Mouse (Mus musculus): ENCODE data around the gene Kcnk5. TPM values are rescaled to one million over a fixed set of nuclear protein-coding genes. Genes with fewer than 3 reads are reported as not detected.
A peak's percentile ranks its signal among the peaks of the same experiment; 100 is the strongest.

Kcnk5 gene
- total RNA-seq, 2 experiments from 2014 or later: 0.41 to 0.47 TPM

GRCm38 (mm10) chr14:20128162-20128561 lies 53.4 kb downstream of the Kcnk5 start:
- intact Hi-C loops (cut with DNase I): no loop called here
- no peak for DNase-seq (ENCODE audit: low spot score in 2 of 2)

- intact Hi-C loops (cut with DNase I): no loop called here
- DNase-seq (ENCODE audit: low spot score in 2 of 2): no peak
These were observed 54.1 kb downstream of the Kcnk5 start for GRCm38 (mm10) chr14:20127406-20128087.

- intact Hi-C loops (cut with DNase I): no loop called here
- DNase-seq (ENCODE audit: low spot score in 2 of 2): no peak
These were observed 60.7 kb downstream of the Kcnk5 start for GRCm38 (mm10) chr14:20120868-20121267.

- peak; percentile 14 to 19 for DNase-seq (ENCODE audit: low spot score in 2 of 2)
- intact Hi-C loops (cut with DNase I): no loop called here
These were observed 61.6 kb downstream of the Kcnk5 start for GRCm38 (mm10) chr14:20120012-20120411.

GRCm38 (mm10) chr14:20116149-20116605 lies 65.4 kb downstream of the Kcnk5 start:
- no peak for DNase-seq (ENCODE audit: low spot score in 2 of 2)
- intact Hi-C loops (cut with DNase I): no loop called here

- no peak for DNase-seq (ENCODE audit: low spot score in 2 of 2)
- intact Hi-C loops (cut with DNase I): no loop called here
These were observed 66.7 kb downstream of the Kcnk5 start for GRCm38 (mm10) chr14:20114951-20115350.

- peak; percentile 78 to 80 for DNase-seq (ENCODE audit: low spot score in 2 of 2)
- intact Hi-C loops (cut with DNase I): loop anchor here (1.0 kb wide), 1 partner anchor 144 kb away; no protein-coding TSS in a partner anchor
These were observed 67.6 kb downstream of the Kcnk5 start for GRCm38 (mm10) chr14:20113964-20114363.

GRCm38 (mm10) chr14:20113189-20113961 lies 68.2 kb downstream of the Kcnk5 start:
- intact Hi-C loops (cut with DNase I): loop anchor here (1.0 kb wide), 1 partner anchor 145 kb away; no protein-coding TSS in a partner anchor
- no peak for DNase-seq (ENCODE audit: low spot score in 2 of 2)

- DNase-seq (ENCODE audit: low spot score in 2 of 2): no peak
- intact Hi-C loops (cut with DNase I): no loop called here
These were observed 69.4 kb downstream of the Kcnk5 start for GRCm38 (mm10) chr14:20112218-20112617.

- DNase-seq (ENCODE audit: low spot score in 2 of 2): no peak
- intact Hi-C loops (cut with DNase I): no loop called here
These were observed 70.7 kb downstream of the Kcnk5 start for GRCm38 (mm10) chr14:20110945-20111344.

GRCm38 (mm10) chr14:20106271-20106670 lies 75.3 kb downstream of the Kcnk5 start:
- DNase-seq (ENCODE audit: low spot score in 2 of 2): no peak
- intact Hi-C loops (cut with DNase I): no loop called here

GRCm38 (mm10) chr14:20103207-20103606 lies 78.4 kb downstream of the Kcnk5 start:
- intact Hi-C loops (cut with DNase I): no loop called here
- DNase-seq (ENCODE audit: low spot score in 2 of 2): no peak

GRCm38 (mm10) chr14:20098061-20098460 lies 83.5 kb downstream of the Kcnk5 start:
- no peak for DNase-seq (ENCODE audit: low spot score in 2 of 2)
- intact Hi-C loops (cut with DNase I): no loop called here

- intact Hi-C loops (cut with DNase I): no loop called here
These were observed 86.7 kb downstream of the Kcnk5 start for GRCm38 (mm10) chr14:20094942-20095341.

GRCm38 (mm10) chr14:20093493-20093892 lies 88.1 kb downstream of the Kcnk5 start:
- intact Hi-C loops (cut with DNase I): no loop called here
- no peak for DNase-seq (ENCODE audit: low spot score in 2 of 2)

More at GRCm38 (mm10) chr14:20094942-20095341, 86.7 kb downstream of the Kcnk5 start:
- no peak for DNase-seq (ENCODE audit: low spot score in 2 of 2)

Other genes starting within 250 kb of the Kcnk5 start
- gene Gng2, start 204.2 kb downstream of the Kcnk5 start, total RNA-seq (2021): 100 to 1,000 TPM; 210 to 214 TPM
- gene Saysd1, start 43.3 kb downstream of the Kcnk5 start, total RNA-seq (2021): 1 to 10 TPM; 4.5 to 5.2 TPM
- not detected for gene Kcnk16, start 87.4 kb upstream of the Kcnk5 start, total RNA-seq (2021)
- 10 to 100 TPM; 17.4 to 19.5 TPM for gene Nudt13, start 112.9 kb upstream of the Kcnk5 start, total RNA-seq (2021)
- gene Ecd, start 166.3 kb upstream of the Kcnk5 start, total RNA-seq (2021): 10 to 100 TPM; 37.1 to 41.9 TPM
- gene Fam149b, start 166.4 kb upstream of the Kcnk5 start, total RNA-seq (2021): 10 to 100 TPM; 46.1 to 56.2 TPM
- 10 to 100 TPM; 24.7 to 25.1 TPM for gene Dnajc9, start 207.1 kb upstream of the Kcnk5 start, total RNA-seq (2021)
- 10 to 100 TPM; 31.7 to 31.9 TPM for gene Mrps16, start 211.8 kb upstream of the Kcnk5 start, total RNA-seq (2021)